Comparison of ENCODE assay signal across 8 mouse cellular contexts in genomic region chr19:4306190-4306577, GRCm38 (mm10). TPM values are rescaled to one million over a fixed set of nuclear protein-coding genes. Genes with fewer than 3 reads are reported as not detected.
A peak's percentile ranks its signal among the peaks of the same experiment; 100 is the strongest.
DNase-seq lines count a peak whose midpoint lies in the region; ATAC-seq and TF ChIP-seq lines count a peak whose summit lies in the region.

TSS of gene Grk2 (minus strand) at chr19:4306222.

- peak within 1 kb of the TSS; percentile 77 for H3K4me2 ChIP-seq in hindbrain, postnatal 0 days (ENCODE audit: low read depth, low read length)

- peak within 1 kb of the TSS; percentile 97 for H3K9ac ChIP-seq in hindbrain, postnatal 0 days (replicated peaks; ENCODE audit: low read length)

- under 1% methylated on average over 15 of the region's 46 CpGs for WGBS in hindbrain, postnatal 0 days

- H3K4me3 ChIP-seq in hindbrain, postnatal 0 days (ENCODE audit: low read length): peak within 1 kb of the TSS; percentile 92

- peak; percentile 67 for TF ChIP-seq CTCF in hindbrain, postnatal 0 days (IDR thresholded peaks at IDR 0.05; ENCODE audit: low read depth)

- intact Hi-C loops in left cerebral cortex, postnatal 14 days (cut with DNase I): loop anchor here (1.0 kb wide), 1 partner anchor 48 kb away; no protein-coding TSS in a partner anchor

- H3K36me3 ChIP-seq in hindbrain, postnatal 0 days (ENCODE audit: insufficient read depth, low read length): no peaks in the 10 kb centered on the region

- peak within 1 kb of the TSS; percentile 92 for H3K27ac ChIP-seq in hindbrain, postnatal 0 days

- ATAC-seq in activated CD4-positive, CD25-positive, alpha-beta regulatory T cell, adult 4 months: no peak
- peak; percentile 10; the same call in 1 of the 2 replicates for ATAC-seq in common myeloid progenitor, adult 5-6 weeks (replicated peaks; ENCODE audit: low read depth, poor library complexity, severe bottlenecking)
- ATAC-seq in hindbrain, postnatal 0 days: peak; percentile 85
- ATAC-seq in megakaryocyte progenitor cell, adult 5-6 weeks (replicated peaks; ENCODE audit: poor library complexity): peak; percentile 27

- H3K9me3 ChIP-seq in hindbrain, postnatal 0 days (ENCODE audit: low read length): no peaks in the 10 kb centered on the region

- H3K27me3 ChIP-seq in hindbrain, postnatal 0 days (ENCODE audit: insufficient read depth, low read length): no peaks in the 10 kb centered on the region

- peak; percentile 90 for DNase-seq in gastrocnemius, postnatal 10 days
- peak; percentile 85 for DNase-seq in hindbrain, postnatal 0 days (ENCODE audit: low spot score)
- DNase-seq in left cerebral cortex, postnatal 14 days (ENCODE audit: low spot score in 2 of 2): peak; percentile 45 to 80
- peak; percentile 82 for DNase-seq in right cerebral cortex, postnatal 14 days
- peak; percentile 85 for DNase-seq in urinary bladder, postnatal 25 days (ENCODE audit: low spot score)

- H3K4me1 ChIP-seq in hindbrain, postnatal 0 days (ENCODE audit: insufficient read depth, low read length): peaks cover 39% of the 10 kb centered on the region

RNA-seq across cellular contexts. Expression of gene Grk2, which starts in this region (rescaled TPM):
- 100 to 1,000 TPM in 1 of 2 experiments, 10 to 100 TPM in 1; 83.4 to 101 TPM for polyA plus RNA-seq in activated CD4-positive, CD25-positive, alpha-beta regulatory T cell, adult 4 months (2017; shearing (Covaris generic))
- 186 and 204 TPM in 2 replicates for total RNA-seq in common myeloid progenitor, adult 5-6 weeks (2017)
- total RNA-seq in gastrocnemius, postnatal 10 days (2021): 10 to 100 TPM; 28.1 to 41.2 TPM
- 138 and 142 TPM in 2 replicates for total RNA-seq in hindbrain, postnatal 0 days (2014; rRNA removed)
- polyA plus RNA-seq in hindbrain, postnatal 0 days (2015; fragmentation: Nextera tagmentation; extraction: Ambion mirVana): 25.8 and 26.2 TPM in 2 replicates
- total RNA-seq in left cerebral cortex, postnatal 14 days (2021): 100 to 1,000 TPM; 165 to 173 TPM
- total RNA-seq in megakaryocyte progenitor cell, adult 5-6 weeks (2015): 149 and 172 TPM in 2 replicates
- total RNA-seq in megakaryocyte progenitor cell, adult 5-6 weeks (2017): 207 and 336 TPM in 2 replicates
